Mouse (Mus musculus) forebrain, embryonic 14.5 days (tissue): ENCODE measurements around the gene Ercc4. TPM values are rescaled to one million over a fixed set of nuclear protein-coding genes. Genes with fewer than 3 reads are reported as not detected.

Source experiments
- ATAC-seq: fragments of 200-750 bp; cut with Nextera tagmentation; 2 replicates; pipeline ENCODE4 v1.8.0; 2017; ENCODE audit warnings: mild to moderate bottlenecking, moderate library complexity
- DNase-seq: peaks from one replicate; pipeline ENCODE4 v3.0.0-alpha.2; 2015; ENCODE audit warnings: low spot score
- H3K27ac ChIP-seq: fragments of 300-500 bp; sonication (generic); 2 replicates; pipeline ENCODE4 v1.5.1; 2014; ENCODE audit warnings: low read depth, mild to moderate bottlenecking, control low read depth, low read length, moderate library complexity
- H3K27me3 ChIP-seq: fragments of 300-500 bp; sonication (generic); replicated peaks from 2 replicates; pipeline ENCODE4 v1.6.1; 2014; ENCODE audit warnings: low read length, control low read depth, mixed read lengths; ENCODE audit not compliant: control insufficient read depth, insufficient read depth
- H3K36me3 ChIP-seq: fragments of 300-500 bp; sonication (generic); 2 replicates; pipeline ENCODE4 v1.6.1; 2014; ENCODE audit warnings: low read length, control low read depth; ENCODE audit not compliant: control insufficient read depth, insufficient read depth
- H3K4me1 ChIP-seq: fragments of 300-500 bp; sonication (generic); 2 replicates; pipeline ENCODE4 v1.6.1; 2014; ENCODE audit warnings: antibody characterized with exemption, low read length, control low read depth; ENCODE audit not compliant: control insufficient read depth, insufficient read depth
- H3K4me2 ChIP-seq: fragments of 300-500 bp; sonication (generic); 2 replicates; pipeline ENCODE4 v1.6.1; 2014; ENCODE audit warnings: mild to moderate bottlenecking, control low read depth, low read length
- H3K4me3 ChIP-seq: fragments of 300-500 bp; sonication (generic); 2 replicates; pipeline ENCODE4 v1.5.1; 2014; ENCODE audit warnings: low read depth, low read length, control low read depth
- H3K9ac ChIP-seq: fragments of 300-500 bp; sonication (generic); 2 replicates; pipeline ENCODE4 v1.6.1; 2014; ENCODE audit warnings: mild to moderate bottlenecking, low read length, control low read depth, moderate library complexity
- H3K9me3 ChIP-seq: fragments of 300-500 bp; sonication (generic); replicated peaks from 2 replicates; pipeline ENCODE4 v1.6.1; 2016; ENCODE audit warnings: low read length, control low read depth, mixed read lengths; ENCODE audit not compliant: control insufficient read depth
- WGBS: fragments of 180-500 bp; shearing (Covaris S2); extraction: QIAGEN DNeasy Blood & Tissue Kit; methylation state at CpG from one replicate; pipeline ENCODE4 v1.1.7; 2014; 5-methylcytosine and 5-hydroxymethylcytosine counted together
- polyA plus RNA-seq: library from polyadenylated mRNA; unstranded; fragments of >200 nt; fragmentation: Nextera tagmentation; extraction: Ambion mirVana; gene quantifications from 2 replicates; pipeline ENCODE4 v1.2.1, GENCODE M21; 2014

Gene Ercc4
- polyA plus RNA-seq, 1 experiment from 2014 or later: 9.9 TPM

- Histone ChIP-seq H3K9ac (no peak overlapping the region), H3K4me3 (no peak overlapping the region), H3K27me3 (no peaks in the 10 kb centered on the region), H3K36me3 (peaks cover 35% of the 10 kb centered on the region), H3K9me3 (no peaks in the 10 kb centered on the region), H3K27ac (no peak overlapping the region), H3K4me2 (no peak overlapping the region), H3K4me1 (no peaks in the 10 kb centered on the region)
- DNase-seq (no peak), ATAC-seq (no peak)
- WGBS: 93% methylated on average over 7 of the region's 7 CpGs
Measured at GRCm38 (mm10) chr16:13143932-13144331, 34.4 kb downstream of the Ercc4 start.

GRCm38 (mm10) chr16:13144682-13145410, 35.4 kb downstream of the Ercc4 start:
- no peaks in the 10 kb centered on the region for H3K4me1 ChIP-seq
- H3K36me3 ChIP-seq: peaks cover 42% of the 10 kb centered on the region
- no peak overlapping the region for H3K27ac ChIP-seq
- H3K4me2 ChIP-seq: no peak overlapping the region
- no peaks in the 10 kb centered on the region for H3K27me3 ChIP-seq
- no peaks in the 10 kb centered on the region for H3K9me3 ChIP-seq
- H3K9ac ChIP-seq: no peak overlapping the region
- DNase-seq (no peak), ATAC-seq (no peak)
- H3K4me3 ChIP-seq: no peak overlapping the region
- whole genome bisulfite sequencing: 96% methylated on average over 10 of the region's 10 CpGs

GRCm38 (mm10) chr16:13146231-13146630, 36.7 kb downstream of the Ercc4 start:
- Histone ChIP-seq H3K9ac (no peak overlapping the region), H3K4me3 (no peak overlapping the region), H3K4me2 (no peak overlapping the region), H3K9me3 (no peaks in the 10 kb centered on the region), H3K27ac (no peak overlapping the region), H3K36me3 (peaks cover 44% of the 10 kb centered on the region), H3K27me3 (no peaks in the 10 kb centered on the region), H3K4me1 (no peaks in the 10 kb centered on the region)
- ATAC-seq (no peak), DNase-seq (no peak)
- WGBS: 92% methylated on average over 4 of the region's 4 CpGs

GRCm38 (mm10) chr16:13147810-13148555, 38.5 kb downstream of the Ercc4 start:
- Histone ChIP-seq H3K4me2 (no peak overlapping the region), H3K36me3 (peaks cover 44% of the 10 kb centered on the region), H3K9me3 (no peaks in the 10 kb centered on the region), H3K9ac (no peak overlapping the region), H3K27ac (no peak overlapping the region), H3K4me3 (no peak overlapping the region), H3K27me3 (no peaks in the 10 kb centered on the region), H3K4me1 (no peaks in the 10 kb centered on the region)
- ATAC-seq (no peak), DNase-seq (no peak)
- WGBS: 91% methylated on average over 19 of the region's 19 CpGs

- peaks cover 35% of the 10 kb centered on the region for H3K36me3 ChIP-seq
- H3K27ac ChIP-seq: no peak overlapping the region
- no peak overlapping the region for H3K4me3 ChIP-seq
- no peak overlapping the region for H3K4me2 ChIP-seq
- WGBS: 91% methylated on average over 8 of the region's 8 CpGs
- no peaks in the 10 kb centered on the region for H3K4me1 ChIP-seq
- no peaks in the 10 kb centered on the region for H3K9me3 ChIP-seq
- ATAC-seq (no peak), DNase-seq (no peak)
- no peaks in the 10 kb centered on the region for H3K27me3 ChIP-seq
- no peak overlapping the region for H3K9ac ChIP-seq
Measured at GRCm38 (mm10) chr16:13149950-13150349, 40.5 kb downstream of the Ercc4 start.

GRCm38 (mm10) chr16:13150790-13151189, 41.3 kb downstream of the Ercc4 start:
- no peak for DNase-seq
- Histone ChIP-seq H3K27me3 (no peaks in the 10 kb centered on the region), H3K9ac (no peak overlapping the region), H3K4me3 (no peak overlapping the region), H3K4me2 (no peak overlapping the region), H3K27ac (no peak overlapping the region), H3K4me1 (no peaks in the 10 kb centered on the region), H3K36me3 (peaks cover 32% of the 10 kb centered on the region), H3K9me3 (no peaks in the 10 kb centered on the region)
- no peak for ATAC-seq
- WGBS: 83% methylated on average over 6 of the region's 6 CpGs

- Histone ChIP-seq H3K9ac (no peak overlapping the region), H3K36me3 (peaks cover 24% of the 10 kb centered on the region), H3K4me1 (no peaks in the 10 kb centered on the region), H3K27me3 (no peaks in the 10 kb centered on the region), H3K9me3 (no peaks in the 10 kb centered on the region), H3K4me2 (no peak overlapping the region), H3K4me3 (no peak overlapping the region), H3K27ac (no peak overlapping the region)
- DNase-seq (no peak), ATAC-seq (no peak)
- 92% methylated on average over 5 of the region's 5 CpGs for WGBS
Measured at GRCm38 (mm10) chr16:13152475-13152874, 43.0 kb downstream of the Ercc4 start.

- WGBS: 93% methylated on average over 4 of the region's 4 CpGs
Measured at GRCm38 (mm10) chr16:13153215-13153614, 43.7 kb downstream of the Ercc4 start.

GRCm38 (mm10) chr16:13154352-13154751, 44.9 kb downstream of the Ercc4 start:
- H3K4me1 ChIP-seq: peaks cover 3% of the 10 kb centered on the region; the same call in 1 of the 2 replicates
- H3K27me3 ChIP-seq: no peaks in the 10 kb centered on the region
- H3K4me3 ChIP-seq: no peak overlapping the region
- no peak overlapping the region for H3K27ac ChIP-seq
- no peaks in the 10 kb centered on the region for H3K9me3 ChIP-seq
- H3K9ac ChIP-seq: no peak overlapping the region
- peaks cover 6% of the 10 kb centered on the region for H3K36me3 ChIP-seq
- no peak overlapping the region for H3K4me2 ChIP-seq
- ATAC-seq (no peak), DNase-seq (no peak)

More at GRCm38 (mm10) chr16:13153215-13153614, 43.7 kb downstream of the Ercc4 start:
- H3K4me1 ChIP-seq: no peaks in the 10 kb centered on the region
- no peaks in the 10 kb centered on the region for H3K27me3 ChIP-seq
- H3K9ac ChIP-seq: no peak overlapping the region
- ATAC-seq (no peak), DNase-seq (no peak)
- H3K27ac ChIP-seq: no peak overlapping the region
- no peak overlapping the region for H3K4me3 ChIP-seq
- H3K36me3 ChIP-seq: peaks cover 16% of the 10 kb centered on the region
- H3K4me2 ChIP-seq: no peak overlapping the region
- no peaks in the 10 kb centered on the region for H3K9me3 ChIP-seq
